Mouse (Mus musculus) B cell, adult 2 months (primary cell): ENCODE results near the gene Krt10.

Experiments
- DNase-seq, 2 experiments: peaks; one replicate each; pipeline ENCODE4 v3.0.0; 2022

Gene Krt10

GRCm38 (mm10) chr11:99389264-99389663, at the start of gene Krt10:
Gene Krt10, minus strand, starts transcription at chr11:99389364.
- DNase-seq = no peak

GRCm38 (mm10) chr11:99437972-99438371, 48.8 kb upstream of the Krt10 start, which contains the start of gene Krt20:
Gene Krt20, minus strand, starts transcription at chr11:99438150.
- DNase-seq = no peak

- DNase-seq = no peak
Observed at GRCm38 (mm10) chr11:99436625-99437024, 47.5 kb upstream of the Krt10 start.

- no peak for DNase-seq
Observed at GRCm38 (mm10) chr11:99430670-99431069, 41.5 kb upstream of the Krt10 start.

- no peak for DNase-seq
Observed at GRCm38 (mm10) chr11:99422159-99422558, 33.0 kb upstream of the Krt10 start, which contains the start of gene Krt12. Gene Krt12, minus strand, starts transcription at chr11:99422259.

- no peak for DNase-seq
Observed at GRCm38 (mm10) chr11:99420586-99420985, 31.4 kb upstream of the Krt10 start.

- DNase-seq = no peak
Observed at GRCm38 (mm10) chr11:99417819-99418218, 28.7 kb upstream of the Krt10 start.

- no peak for DNase-seq
Observed at GRCm38 (mm10) chr11:99416902-99417301, 27.7 kb upstream of the Krt10 start.

- no peak for DNase-seq
Observed at GRCm38 (mm10) chr11:99414463-99415147, 25.4 kb upstream of the Krt10 start.

GRCm38 (mm10) chr11:99413247-99413646, 24.1 kb upstream of the Krt10 start:
- peak; percentile 14 to 16 for DNase-seq

GRCm38 (mm10) chr11:99406186-99406585, 17.0 kb upstream of the Krt10 start:
- no peak for DNase-seq

- no peak for DNase-seq
Observed at GRCm38 (mm10) chr11:99399956-99400549, 10.9 kb upstream of the Krt10 start.

GRCm38 (mm10) chr11:99398832-99399231, 9.7 kb upstream of the Krt10 start:
- no peak for DNase-seq

- no peak for DNase-seq
Observed at GRCm38 (mm10) chr11:99398084-99398483, 8.9 kb upstream of the Krt10 start.

GRCm38 (mm10) chr11:99396661-99397060, 7.5 kb upstream of the Krt10 start:
- no peak for DNase-seq

- no peak for DNase-seq
Observed at GRCm38 (mm10) chr11:99396034-99396433, 6.9 kb upstream of the Krt10 start.

- no peak for DNase-seq
Observed at GRCm38 (mm10) chr11:99392492-99392891, 3.3 kb upstream of the Krt10 start.

GRCm38 (mm10) chr11:99391375-99391774, 2.2 kb upstream of the Krt10 start:
- no peak for DNase-seq

GRCm38 (mm10) chr11:99390866-99391265, 1.7 kb upstream of the Krt10 start:
- DNase-seq = no peak

- no peak for DNase-seq
Observed at GRCm38 (mm10) chr11:99388661-99389060, 503 bp downstream of the Krt10 start.

GRCm38 (mm10) chr11:99385813-99386721, 3.1 kb downstream of the Krt10 start:
- DNase-seq = peak; percentile 82 to 83

GRCm38 (mm10) chr11:99379568-99379967, 9.6 kb downstream of the Krt10 start:
- peak; percentile 84 to 85 for DNase-seq

GRCm38 (mm10) chr11:99374803-99375202, 14.4 kb downstream of the Krt10 start, which contains the start of gene Krt28:
Gene Krt28, minus strand, starts transcription at chr11:99374903.
- no peak for DNase-seq
